Mouse (Mus musculus) CD4-positive, CD25-positive, alpha-beta regulatory T cell, adult 2 months (primary cell): ENCODE results near the gene Srsf1.
"Not testable (repeated sequence)": the region's sequence is repeated elsewhere in the genome, so short reads cannot be mapped to it uniquely, and the experiment has no call there.

ENCODE experiments used
- DNase-seq: peaks from one replicate; pipeline ENCODE4 v3.0.0-alpha.2; 2012; ENCODE audit warnings: low read depth, low spot score

Srsf1 gene

GRCm38 (mm10) chr11:88039066-88039465 is 8.1 kb upstream of the Srsf1 start:
- DNase-seq, result no peak

DNA sequence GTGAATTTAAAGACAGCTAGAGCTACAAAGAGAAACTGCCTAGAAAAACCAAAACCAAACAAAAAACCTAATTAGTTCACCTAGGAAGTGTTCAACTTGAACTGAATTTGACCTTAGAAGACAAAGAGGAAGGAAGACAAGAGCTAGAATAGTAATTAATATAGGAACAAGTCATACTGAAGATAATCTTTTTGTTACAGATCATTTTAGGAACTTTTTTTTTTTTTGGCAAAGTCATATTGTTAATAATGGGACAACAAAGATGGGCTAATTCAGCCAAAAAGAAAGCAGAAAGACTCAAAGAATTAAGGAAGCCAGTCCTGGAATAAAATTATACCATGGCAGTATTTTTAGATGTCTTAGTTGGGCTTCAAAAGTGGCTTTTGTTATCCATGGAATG is 2.9 kb upstream of the Srsf1 start:
- no peak for DNase-seq

DNA sequence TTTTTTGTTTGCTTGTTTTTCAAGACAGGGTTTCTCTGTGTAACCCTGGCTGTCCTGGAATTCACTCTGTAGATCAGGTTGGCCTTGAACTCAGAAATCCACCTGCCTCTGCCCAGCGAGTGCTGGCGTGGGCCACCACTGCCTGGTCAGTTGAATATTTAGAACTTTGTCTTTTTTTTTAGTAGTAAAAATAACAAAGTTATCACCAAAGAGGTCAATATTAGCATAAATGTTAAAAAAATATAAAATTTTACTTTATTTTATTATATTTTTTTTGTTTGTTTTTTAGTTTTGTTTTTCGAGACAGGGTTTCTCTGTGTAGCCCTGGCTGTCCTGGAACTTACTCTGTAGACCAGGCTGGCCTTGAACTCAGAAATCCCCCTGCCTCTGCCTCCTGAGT is 2.0 kb upstream of the Srsf1 start:
- DNase-seq, result not testable (repeated sequence)

DNA sequence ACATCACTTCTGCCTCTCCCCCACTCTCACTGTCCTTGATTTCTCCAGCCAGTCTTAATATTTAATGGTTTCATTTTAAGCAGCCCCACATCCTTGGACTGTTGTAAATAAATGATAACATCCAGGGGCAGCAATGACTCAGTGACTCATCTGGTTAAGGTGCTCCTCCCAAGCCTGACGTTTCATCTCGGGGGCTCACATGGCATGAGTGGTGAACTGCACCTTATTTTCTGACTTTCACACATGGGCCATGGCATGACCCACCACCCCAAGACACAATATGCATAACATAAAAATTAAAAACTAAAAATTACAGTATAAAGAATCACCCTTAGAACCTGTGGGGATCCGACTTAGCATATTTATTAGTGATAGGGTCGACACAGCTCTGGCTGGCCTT is 1.3 kb upstream of the Srsf1 start:
- DNase-seq, result no peak

DNA sequence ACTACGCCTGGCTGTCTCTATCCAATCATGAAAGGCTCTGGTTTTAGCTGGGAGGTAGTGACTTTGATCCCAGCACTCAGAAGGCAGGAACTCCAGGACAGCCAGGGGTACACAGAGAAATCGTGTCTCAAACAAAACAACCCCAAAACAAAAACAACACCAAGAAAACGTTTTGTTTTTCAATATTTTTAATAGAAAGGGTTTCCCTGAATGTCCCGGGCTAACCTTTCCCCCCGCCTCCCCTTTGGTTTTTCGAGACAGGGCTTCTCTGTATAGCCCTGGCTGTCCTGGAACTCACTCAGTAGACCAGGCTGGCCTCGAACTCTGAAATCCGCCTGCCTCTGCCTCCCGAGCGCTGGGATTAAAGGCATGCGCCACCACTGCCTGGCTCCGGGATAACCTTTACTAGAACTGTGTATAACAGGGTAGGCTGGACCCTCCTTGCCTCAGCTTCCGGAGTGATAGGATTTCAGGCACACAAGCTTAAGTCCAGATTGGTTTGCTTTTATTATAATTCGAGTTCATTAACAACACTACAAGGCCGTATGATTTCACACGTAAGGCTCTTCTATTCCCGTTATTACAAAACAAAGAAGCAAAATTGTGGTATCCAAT is 743 bp upstream of the Srsf1 start:
- DNase-seq, result peak; percentile 33

GRCm38 (mm10) chr11:88047871-88048531 is 828 bp downstream of the Srsf1 start:
- DNase-seq, result peak; percentile 75

DNA sequence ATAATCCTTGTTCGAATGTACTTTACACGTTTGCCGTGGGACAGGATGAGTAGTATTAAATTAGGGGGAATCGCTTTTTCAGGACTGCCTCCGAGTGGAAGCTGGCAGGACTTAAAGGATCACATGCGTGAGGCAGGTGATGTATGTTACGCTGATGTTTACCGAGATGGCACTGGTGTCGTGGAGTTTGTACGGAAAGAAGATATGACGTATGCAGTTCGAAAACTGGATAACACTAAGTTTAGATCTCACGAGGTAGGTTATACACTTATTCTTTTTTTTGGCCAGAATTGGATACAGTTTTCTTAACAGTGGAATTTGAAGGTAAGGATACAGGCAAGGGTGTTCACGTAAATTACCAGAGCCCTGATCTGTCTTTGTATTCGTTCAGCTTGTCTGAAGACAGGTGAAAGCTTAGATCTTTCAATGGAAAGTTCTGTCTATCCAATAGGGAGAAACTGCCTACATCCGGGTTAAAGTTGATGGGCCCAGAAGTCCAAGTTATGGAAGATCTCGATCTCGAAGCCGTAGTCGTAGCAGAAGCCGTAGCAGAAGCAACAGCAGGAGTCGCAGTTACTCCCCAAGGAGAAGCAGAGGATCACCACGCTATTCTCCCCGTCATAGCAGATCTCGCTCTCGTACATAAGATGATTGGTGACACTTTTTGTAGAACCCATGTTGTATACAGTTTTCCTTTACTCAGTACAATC is 1.9 kb downstream of the Srsf1 start:
- peak; percentile 73 for DNase-seq

- DNase-seq, result no peak
These were observed 2.6 kb downstream of the Srsf1 start for GRCm38 (mm10) chr11:88049732-88050131.

DNA sequence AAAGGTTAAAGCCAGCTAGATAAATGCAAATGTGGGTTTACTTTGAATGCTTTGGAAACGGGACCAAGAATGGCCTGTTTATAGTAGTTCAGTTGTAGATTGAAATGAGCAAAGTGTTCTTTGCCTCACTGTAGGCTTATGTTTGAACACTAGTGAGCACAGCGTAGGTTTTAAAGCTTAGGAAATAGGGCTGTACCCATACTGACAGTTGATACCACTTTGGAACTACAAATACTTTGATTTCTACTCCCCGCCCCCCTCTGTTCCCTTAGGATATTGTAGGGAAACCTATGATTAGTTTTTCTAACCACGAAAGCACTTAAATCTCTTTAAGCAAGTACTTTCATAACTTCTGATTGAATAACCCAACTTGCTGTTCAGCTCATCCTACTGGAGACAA is 5.5 kb downstream of the Srsf1 start:
- no peak for DNase-seq

DNA sequence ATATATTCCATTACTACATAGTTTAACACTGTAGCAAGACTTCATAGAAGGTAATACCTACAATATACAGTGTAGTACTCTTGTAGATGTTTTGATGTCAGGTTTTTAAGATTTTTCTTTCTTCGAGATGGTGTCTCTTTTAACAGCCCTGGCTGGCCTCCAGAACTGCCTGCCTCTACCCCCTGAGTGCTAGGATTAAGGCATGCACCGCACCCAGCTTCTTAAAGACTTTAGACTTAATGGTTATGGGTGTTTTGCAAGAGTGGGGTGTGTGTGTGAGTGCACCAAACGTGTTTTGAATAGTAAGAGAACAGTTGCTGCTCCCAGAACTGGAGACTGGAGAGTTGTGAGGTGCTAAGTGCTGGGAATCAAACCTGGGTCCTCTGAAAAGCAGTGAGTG is 6.6 kb downstream of the Srsf1 start:
- DNase-seq, result no peak

DNA sequence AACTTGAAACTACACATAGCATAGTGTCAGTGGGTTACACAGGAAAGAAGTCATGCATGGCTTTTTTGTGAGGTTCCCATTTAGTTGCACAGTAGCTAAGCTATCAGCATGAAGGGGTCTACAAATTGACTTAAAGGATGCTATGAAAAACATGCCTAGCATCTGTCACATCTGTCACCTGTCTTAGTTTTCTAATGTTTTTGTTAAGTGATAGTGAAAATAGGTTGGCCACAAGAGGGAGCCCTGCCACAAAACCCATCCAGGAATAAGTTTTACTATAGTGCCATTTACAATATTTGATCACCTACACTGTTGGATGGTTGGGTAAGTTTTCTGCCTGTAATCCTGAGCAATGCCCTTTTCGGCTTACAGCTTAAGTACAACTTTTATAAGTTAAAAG is 7.4 kb downstream of the Srsf1 start:
- DNase-seq, result peak; percentile 83

DNA sequence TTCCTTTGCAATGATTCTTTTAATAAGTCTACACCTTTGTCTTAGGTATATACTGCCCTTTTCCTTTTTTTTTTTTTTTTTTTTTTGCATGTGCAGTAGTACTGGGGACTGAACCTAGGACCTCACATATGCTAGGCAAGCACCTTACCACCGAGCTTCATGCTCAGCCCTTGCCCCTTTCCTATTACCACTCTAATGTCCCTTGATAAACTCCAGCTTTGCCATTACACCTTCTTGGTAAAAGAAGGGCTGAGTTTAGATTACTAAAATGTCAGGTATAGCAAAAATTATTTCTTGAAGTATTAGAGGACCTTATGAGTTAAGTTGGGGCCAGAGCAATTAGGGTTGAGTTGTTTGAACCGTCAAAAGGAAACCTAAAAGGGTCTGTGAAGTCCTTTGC is 8.6 kb downstream of the Srsf1 start:
- DNase-seq, result no peak

GRCm38 (mm10) chr11:88057788-88058187 is 10.6 kb downstream of the Srsf1 start:
- peak; percentile 26 for DNase-seq

DNA sequence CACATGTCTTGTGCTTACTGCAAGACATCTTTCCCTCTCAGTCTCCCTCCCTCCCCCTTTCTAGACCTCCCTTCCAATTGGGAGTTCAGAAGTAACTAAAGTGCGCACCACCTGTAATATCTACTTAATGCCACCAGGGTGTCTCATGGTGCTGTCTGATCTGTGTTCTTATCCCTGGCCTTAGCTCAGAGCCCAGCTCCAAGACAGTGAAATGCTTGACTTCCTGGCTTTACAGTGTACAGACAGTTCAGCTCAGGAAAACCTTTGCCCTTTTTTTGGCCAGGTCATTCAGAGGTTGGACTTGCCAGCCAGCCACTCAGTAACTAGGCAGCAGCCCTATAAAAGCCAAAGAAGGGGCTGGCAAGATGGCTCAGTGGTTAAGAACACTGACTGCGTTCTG is 12.0 kb downstream of the Srsf1 start:
- peak; percentile 82 for DNase-seq

GRCm38 (mm10) chr11:88061892-88062625 is 14.9 kb downstream of the Srsf1 start:
- DNase-seq, result peak; percentile 68

DNA sequence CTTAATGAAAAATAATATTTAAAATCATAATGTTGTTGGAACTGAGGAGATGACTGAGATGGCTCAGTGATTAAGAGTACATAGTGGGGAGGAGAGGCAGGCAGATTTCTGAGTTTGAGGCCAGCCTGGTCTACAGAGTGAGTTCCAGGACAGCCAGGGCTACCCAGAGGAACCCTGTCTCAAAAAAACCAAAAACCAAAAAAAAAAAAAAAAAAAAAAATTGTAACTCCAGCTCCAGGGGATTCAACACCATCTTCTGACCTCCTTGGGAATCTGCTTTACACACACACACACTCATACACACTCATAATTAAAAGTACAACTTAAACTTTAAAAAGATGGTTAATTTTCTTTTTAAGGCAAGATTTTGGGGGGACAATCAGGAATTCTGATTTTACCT is 18.6 kb downstream of the Srsf1 start:
- DNase-seq, result no peak

GRCm38 (mm10) chr11:88067191-88067585 is 20.0 kb downstream of the Srsf1 start:
- peak; percentile 49 for DNase-seq

DNA sequence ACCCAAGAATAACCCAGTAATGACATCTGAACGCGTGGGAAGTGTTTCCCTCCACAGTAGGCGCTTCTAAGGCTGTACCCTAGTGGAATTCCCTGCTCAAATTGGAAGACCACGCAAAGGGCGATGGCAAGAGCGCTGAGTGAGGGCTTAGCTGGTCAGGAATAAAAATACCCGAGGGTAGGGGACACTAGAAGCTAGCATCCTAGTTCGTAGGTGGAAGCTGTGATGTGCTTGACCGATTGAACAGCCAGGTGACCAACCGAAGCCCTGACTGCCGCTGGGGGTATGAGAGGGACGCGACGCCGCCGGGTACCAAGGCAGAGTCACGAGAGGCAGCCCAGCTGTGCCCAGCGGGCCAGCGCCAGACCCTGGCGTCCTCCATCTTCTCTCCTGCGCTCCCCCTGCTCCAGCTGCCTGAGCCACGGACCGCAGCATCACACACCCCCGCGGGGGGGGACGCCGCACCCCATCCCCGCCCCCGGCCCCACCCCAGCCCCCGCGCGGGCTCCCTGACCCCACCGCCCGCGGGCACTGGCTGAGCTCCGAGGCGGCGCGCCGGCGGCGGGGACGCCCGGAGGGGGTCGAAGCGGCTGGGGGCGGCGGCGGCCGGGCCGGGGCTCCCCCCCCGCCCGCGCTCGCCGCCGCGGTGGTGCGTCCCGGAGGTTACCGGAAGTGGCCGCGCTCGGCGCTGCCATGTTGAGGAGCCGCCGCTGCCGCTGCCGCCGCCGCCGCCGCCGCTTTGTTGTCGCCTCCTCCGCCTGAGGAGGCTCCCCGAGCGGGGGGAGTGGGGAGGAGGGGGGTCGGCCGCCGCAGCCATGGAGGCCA is 20.6 kb downstream of the Srsf1 start, which contains the start of gene Vezf1:
TSS of gene Vezf1 (plus strand) at position 694 of the 825 bp plus-strand sequence.
- DNase-seq, result peak; percentile 89

- DNase-seq, result peak; percentile 64
These were observed 21.5 kb downstream of the Srsf1 start for GRCm38 (mm10) chr11:88068411-88069245.

DNA sequence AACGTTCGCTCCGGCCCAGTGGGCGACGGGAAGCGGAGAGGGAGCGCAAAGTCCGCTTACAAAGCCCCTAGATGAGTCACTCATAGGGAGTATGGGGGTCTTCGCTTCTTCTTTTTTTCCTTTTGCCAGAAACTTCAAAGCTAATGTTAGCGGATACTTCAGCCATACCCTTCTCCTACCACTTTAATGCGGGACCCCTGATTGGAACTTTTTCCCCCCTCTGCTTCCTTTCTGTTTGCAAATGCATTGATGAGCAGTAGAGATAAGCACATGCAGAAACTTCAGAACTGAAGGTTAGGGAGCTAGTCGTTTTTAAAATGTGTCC is 22.0 kb downstream of the Srsf1 start:
- no peak for DNase-seq

- no peak for DNase-seq
These were observed 23.2 kb downstream of the Srsf1 start for GRCm38 (mm10) chr11:88070392-88070791.
